Mouse (Mus musculus): ENCODE data around the gene Sfxn5. TPM values are rescaled to one million over a fixed set of nuclear protein-coding genes. Genes with fewer than 3 reads are reported as not detected.

Gene Sfxn5
- total and polyA plus RNA-seq, 3 experiments = 1.8 to 3.0 TPM; not detected in 1

- no peak overlapping the region for H3K4me3 ChIP-seq (ENCODE audit: control insufficient read depth in 1 of 2, insufficient read depth in 1 of 2, low read depth in 2 of 2, low read length in 2 of 2)
- no peaks in the 10 kb centered on the region for H3K27me3 ChIP-seq (ENCODE audit: control insufficient read depth in 1 of 2, insufficient read depth in 2 of 2, low read length in 2 of 2)
- H3K4me1 ChIP-seq (ENCODE audit: control insufficient read depth in 1 of 2, insufficient read depth in 2 of 2, low read length in 2 of 2) = peaks cover 16 to 36% of the 10 kb centered on the region in 2 experiments
- DNase-seq (ENCODE audit: low read depth, low spot score) = peak; percentile 44
- H3K9ac ChIP-seq (ENCODE audit: control insufficient read depth, low read depth, low read length, poor library complexity, severe bottlenecking) = no peak overlapping the region
- TF ChIP-seq TCF12 (IDR thresholded peaks at IDR 0.05; ENCODE audit: low read depth, low read length) (no peak), UBTF (IDR thresholded peaks at IDR 0.05; ENCODE audit: borderline replicate concordance, insufficient read depth, low read depth, low read length) (no peak), MXI1 (IDR thresholded peaks at IDR 0.05; ENCODE audit: low read depth, low read length) (no peak), SMC3 (IDR thresholded peaks at IDR 0.05; ENCODE audit: low read depth, low read length) (no peak), GATA1 (IDR thresholded peaks at IDR 0.05; ENCODE audit: low read depth, low read length) (no peak), MEF2A (IDR thresholded peaks at IDR 0.05; ENCODE audit: extremely low read depth, insufficient replicate concordance, low read depth, low read length, poor library complexity, severe bottlenecking) (no peak), TAL1 (IDR thresholded peaks at IDR 0.05; ENCODE audit: low read length) (no peak), ZMIZ1 (IDR thresholded peaks at IDR 0.05; ENCODE audit: low read depth, low read length) (no peak), MAX (IDR thresholded peaks at IDR 0.05; ENCODE audit: low read length) (no peak), SIN3A (IDR thresholded peaks at IDR 0.05; ENCODE audit: low read length) (no peak), POLR2AphosphoS2 (IDR thresholded peaks at IDR 0.05; ENCODE audit: low read length) (no peak), EP300 (IDR thresholded peaks at IDR 0.05; ENCODE audit: low read depth in 1 of 2, low read length in 2 of 2) (no peak)
- H3K9me3 ChIP-seq (replicated peaks; ENCODE audit: insufficient read depth, low read length) = no peaks in the 10 kb centered on the region
- H3K27ac ChIP-seq (ENCODE audit: control insufficient read depth, low read depth, low read length) = no peak overlapping the region
- peaks cover 0 to 15% of the 10 kb centered on the region in 2 experiments; a peak in 2 of 4 replicates for H3K36me3 ChIP-seq (ENCODE audit: control insufficient read depth in 1 of 2, insufficient read depth in 2 of 2, low read length in 2 of 2)
- H3K79me2 ChIP-seq (ENCODE audit: control insufficient read depth, insufficient read depth, low read length, poor library complexity) = no peaks in the 10 kb centered on the region
Measured at GRCm38 (mm10) chr6:85369181-85369860, 36.1 kb upstream of the Sfxn5 start.

- Histone ChIP-seq H3K4me3 (ENCODE audit: control insufficient read depth in 1 of 2, insufficient read depth in 1 of 2, low read depth in 2 of 2, low read length in 2 of 2) (no peak overlapping the region), H3K9ac (ENCODE audit: control insufficient read depth, low read depth, low read length, poor library complexity, severe bottlenecking) (no peak overlapping the region), H3K36me3 (ENCODE audit: control insufficient read depth in 1 of 2, insufficient read depth in 2 of 2, low read length in 2 of 2) (peaks cover 0 to 15% of the 10 kb centered on the region in 2 experiments; a peak in 2 of 4 replicates), H3K27ac (ENCODE audit: control insufficient read depth, low read depth, low read length) (no peak overlapping the region), H3K4me1 (ENCODE audit: control insufficient read depth in 1 of 2, insufficient read depth in 2 of 2, low read length in 2 of 2) (peaks cover 16 to 35% of the 10 kb centered on the region in 2 experiments), H3K9me3 (replicated peaks; ENCODE audit: insufficient read depth, low read length) (no peaks in the 10 kb centered on the region), H3K79me2 (ENCODE audit: control insufficient read depth, insufficient read depth, low read length, poor library complexity) (no peaks in the 10 kb centered on the region), H3K27me3 (ENCODE audit: control insufficient read depth in 1 of 2, insufficient read depth in 2 of 2, low read length in 2 of 2) (no peaks in the 10 kb centered on the region)
- TF ChIP-seq USF1 (IDR thresholded peaks at IDR 0.05; ENCODE audit: low read depth, low read length) (no peak), JUND (IDR thresholded peaks at IDR 0.05; ENCODE audit: low read depth, low read length) (no peak), ZMIZ1 (IDR thresholded peaks at IDR 0.05; ENCODE audit: low read depth, low read length) (no peak)
- no peak for DNase-seq (ENCODE audit: low read depth, low spot score)
Measured at GRCm38 (mm10) chr6:85368722-85369121, 35.5 kb upstream of the Sfxn5 start.
